Mouse (Mus musculus): ENCODE measurements around the gene H2afb3.
"Not testable (repeated sequence)": the region's sequence is repeated elsewhere in the genome, so short reads cannot be mapped to it uniquely, and the experiment has no call there.

H2afb3 gene

GRCm38 (mm10) chrX:120312995-120313394, at the start of gene H2afb3:
Gene H2afb3, minus strand, starts transcription at chrX:120313095.
- DNase-seq (ENCODE audit: low spot score in 2 of 2) = not testable (repeated sequence)

GRCm38 (mm10) chrX:120301469-120302175, 11.3 kb downstream of the H2afb3 start:
- DNase-seq (ENCODE audit: low spot score in 2 of 2) = no peak

- DNase-seq (ENCODE audit: low spot score in 2 of 2) = no peak
Observed at GRCm38 (mm10) chrX:120292832-120293750, 19.8 kb downstream of the H2afb3 start.

GRCm38 (mm10) chrX:120291696-120292095, 21.2 kb downstream of the H2afb3 start:
- no peak for DNase-seq (ENCODE audit: low spot score in 2 of 2)

GRCm38 (mm10) chrX:120290900-120291280, 22.0 kb downstream of the H2afb3 start:
- no peak for DNase-seq (ENCODE audit: low spot score in 2 of 2)

- DNase-seq (ENCODE audit: low spot score in 2 of 2) = no peak
Observed at GRCm38 (mm10) chrX:120290011-120290899, 22.6 kb downstream of the H2afb3 start, which contains the start of gene Pcdh11x. Gene Pcdh11x, plus strand, starts transcription at chrX:120290259.

GRCm38 (mm10) chrX:120287502-120287901, 25.4 kb downstream of the H2afb3 start:
- DNase-seq (ENCODE audit: low spot score in 2 of 2) = no peak

GRCm38 (mm10) chrX:120285522-120285921, 27.4 kb downstream of the H2afb3 start:
- DNase-seq (ENCODE audit: low spot score in 2 of 2) = no peak
